Mouse (Mus musculus) small intestine, adult 2 months (tissue): ENCODE measurements around the gene Smug1.

Source experiments
- CTCF ChIP-seq: fragments of 200-500 bp; IDR thresholded peaks from 2 replicates; pipeline ENCODE4 v1.5.1; 2012; ENCODE audit warnings: low read depth, mild to moderate bottlenecking, control low read depth, inconsistent platforms, low read length, moderate library complexity, mixed read lengths; ENCODE audit not compliant: insufficient replicate concordance, insufficient read length; ENCODE audit errors: extremely low read depth
- POLR2A ChIP-seq: fragments of 200-500 bp; IDR thresholded peaks from 2 replicates; pipeline ENCODE4 v1.6.1; 2012; ENCODE audit warnings: low read depth, mild to moderate bottlenecking, control low read depth, inconsistent platforms, low read length, moderate library complexity

DNA sequence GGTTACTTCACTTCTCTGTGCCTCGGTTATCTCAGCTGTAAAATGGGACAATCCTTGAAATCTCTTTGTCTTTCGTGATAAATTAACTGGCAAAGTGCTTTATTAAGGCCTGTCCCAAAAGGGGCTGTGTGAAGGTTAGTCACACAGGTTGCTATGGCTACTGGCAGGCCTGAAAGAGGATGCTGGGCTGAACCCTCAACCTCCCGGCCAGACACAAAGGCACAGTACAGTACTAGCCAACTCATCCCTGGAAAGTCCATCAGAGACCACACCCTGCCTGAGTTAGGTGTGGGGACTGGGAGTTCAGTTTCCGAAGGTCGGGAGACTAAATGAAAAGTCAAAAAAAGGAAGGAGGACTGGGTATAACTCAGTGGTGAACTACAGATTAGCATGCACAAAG, 968 bp downstream of the Smug1 start:
- TF ChIP-seq CTCF (no peak), POLR2A (no peak)
